22 mouse cellular contexts compared by ENCODE assay signal in genomic region chr11:44348308-44348707, GRCm38 (mm10). TPM values are rescaled to one million over a fixed set of nuclear protein-coding genes. Genes with fewer than 3 reads are reported as not detected.
"Had no signal": no experiment of that assay in that cellular context is flagged by ENCODE, and none has a peak within 500 bp of the region (broad histone marks: within the 10 kb centered on the region; RNA-seq: fewer than 3 reads in every experiment).

No protein-coding gene starts in this region.

- H3K9ac ChIP-seq: neural tube, embryonic 13.5 days; neural tube, embryonic 15.5 days; stomach, embryonic 15.5 days had no signal

- H3K4me2 ChIP-seq: neural tube, embryonic 13.5 days; neural tube, embryonic 15.5 days; stomach, embryonic 15.5 days had no signal

- H3K27me3 ChIP-seq: neural tube, embryonic 13.5 days; neural tube, embryonic 15.5 days; stomach, embryonic 15.5 days had no signal

- H3K36me3 ChIP-seq: neural tube, embryonic 13.5 days; neural tube, embryonic 15.5 days; stomach, embryonic 15.5 days had no signal

- H3K4me3 ChIP-seq: neural tube, embryonic 13.5 days; neural tube, embryonic 15.5 days; stomach, embryonic 15.5 days had no signal

- H3K27ac ChIP-seq: neural tube, embryonic 13.5 days; neural tube, embryonic 15.5 days; stomach, embryonic 15.5 days; stomach, postnatal 0 days had no signal

- H3K9me3 ChIP-seq: neural tube, embryonic 13.5 days; neural tube, embryonic 15.5 days; stomach, embryonic 15.5 days had no signal

- DNase-seq: retina, postnatal 1 day; right cerebral cortex, adult 18-20 months; right cerebral cortex, postnatal 14 days; right cerebral cortex, postnatal 25 days; right cerebral cortex, postnatal 4 days; spleen, adult 18-20 months; thymus, adult 18-20 months; thymus, adult 2 months; thymus, postnatal 14 days; thymus, postnatal 25 days; thymus, postnatal 36 days; thymus, postnatal 4 days had no signal

- H3K4me1 ChIP-seq: neural tube, embryonic 13.5 days; neural tube, embryonic 15.5 days; stomach, embryonic 15.5 days had no signal

RNA-seq across cellular contexts. Expression of gene Il12b, which starts 51.6 kb away (rescaled TPM):
- total RNA-seq: neutrophil, adult 5-6 weeks had no signal
- polyA plus RNA-seq: neural tube, embryonic 13.5 days; neural tube, embryonic 14.5 days; neural tube, embryonic 15.5 days; small intestine, adult 2 months; stomach, embryonic 14.5 days; stomach, embryonic 16.5 days; stomach, postnatal 0 days; testis, adult 2 months had no signal
